Mouse (Mus musculus) liver, postnatal 0 days (tissue): ENCODE results near the gene Klhl33.
"Not testable (repeated sequence)": the region's sequence is repeated elsewhere in the genome, so short reads cannot be mapped to it uniquely, and the experiment has no call there.

Source experiments
- CTCF ChIP-seq: sonication (generic); IDR thresholded peaks from 2 replicates; pipeline ENCODE4 v1.5.1; 2016; ENCODE audit warnings: antibody characterized with exemption, low read depth
- EP300 ChIP-seq: IDR thresholded peaks from 2 replicates; pipeline ENCODE4 v1.6.1; 2016; ENCODE audit warnings: antibody characterized with exemption, low read depth, mild to moderate bottlenecking

DNA sequence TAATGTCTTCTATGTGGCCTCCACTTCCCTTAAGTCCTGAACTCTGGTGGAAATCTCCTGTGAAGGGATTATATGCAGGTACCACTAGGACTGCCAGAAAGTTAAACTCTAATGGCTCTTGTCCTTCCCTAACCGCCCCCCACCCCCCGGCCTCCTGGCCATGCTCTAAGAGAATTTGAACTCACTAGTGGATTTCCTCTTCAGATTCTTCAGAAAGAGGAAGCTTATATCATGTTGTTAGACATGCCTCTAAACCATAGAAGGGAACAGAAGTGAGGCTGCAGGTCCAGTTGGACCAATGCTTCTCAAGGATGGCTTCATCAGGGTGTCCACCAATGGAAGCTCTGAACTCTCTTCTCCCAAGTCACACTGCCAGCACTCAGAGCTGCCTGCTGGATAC is 685 bp upstream of the Klhl33 start:
- not testable (repeated sequence) for TF ChIP-seq CTCF, EP300
